Mouse (Mus musculus) cerebellum, postnatal 10 days (tissue): ENCODE data around the gene Slc12a7.
A peak's percentile ranks its signal among the peaks of the same experiment; 100 is the strongest.
"Not testable (repeated sequence)": the region's sequence is repeated elsewhere in the genome, so short reads cannot be mapped to it uniquely, and the experiment has no call there.

Experiments used
- DNase-seq, 2 experiments: peaks; one replicate each; pipeline ENCODE4 v3.0.0; 2021; ENCODE audit warnings: mixed read lengths in 2 of 2

The Slc12a7 gene

DNA sequence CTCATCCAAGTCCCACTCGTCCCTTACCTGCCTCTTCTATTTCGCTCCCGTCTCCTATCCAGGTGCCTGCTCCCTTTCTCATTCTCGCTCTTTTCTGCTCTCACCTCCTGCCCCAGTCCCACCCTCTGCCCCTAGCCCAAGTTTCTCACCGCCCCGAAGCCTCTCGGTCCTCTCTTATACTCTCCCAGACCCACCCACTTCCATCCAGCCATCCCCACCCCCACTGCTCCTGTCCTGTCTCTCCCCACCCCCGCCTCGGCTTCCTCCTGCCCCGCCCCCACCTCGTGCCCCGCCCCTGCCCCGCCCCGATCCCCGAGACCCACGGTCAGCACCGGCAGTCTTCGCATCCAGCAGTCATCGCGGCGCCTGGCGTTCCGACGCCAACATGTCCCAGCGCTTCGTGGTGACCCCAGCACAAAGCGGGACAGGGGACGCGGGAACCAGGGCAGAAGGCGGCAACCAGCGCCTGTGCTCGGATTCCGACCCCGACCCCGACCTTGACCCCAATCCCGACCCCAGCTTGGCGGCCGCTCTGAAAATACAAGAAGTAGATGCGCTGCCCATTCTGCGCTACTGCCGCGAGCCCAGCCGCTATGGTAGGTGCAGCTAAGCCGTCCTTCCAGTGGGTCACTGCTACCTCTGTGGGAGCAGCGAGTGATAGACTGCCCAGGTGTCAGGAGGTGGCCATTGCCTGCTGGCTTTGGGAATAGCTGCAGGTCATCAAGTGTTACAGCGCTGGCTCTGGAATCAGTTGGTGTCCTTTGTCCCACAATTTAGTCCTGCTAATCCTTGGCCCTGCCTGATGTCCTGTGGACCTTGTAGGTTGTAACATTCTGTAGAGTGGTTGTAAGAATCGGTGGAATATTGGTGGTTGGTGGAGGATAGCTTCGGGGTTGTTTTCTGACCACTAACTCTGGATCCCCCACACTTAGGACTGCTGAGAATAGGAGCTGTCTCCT, at the start of gene Slc12a7:
TSS of gene Slc12a7 (plus strand) at position 353 of the 959 bp plus-strand sequence.
- DNase-seq = peak; percentile 35 to 44

DNA sequence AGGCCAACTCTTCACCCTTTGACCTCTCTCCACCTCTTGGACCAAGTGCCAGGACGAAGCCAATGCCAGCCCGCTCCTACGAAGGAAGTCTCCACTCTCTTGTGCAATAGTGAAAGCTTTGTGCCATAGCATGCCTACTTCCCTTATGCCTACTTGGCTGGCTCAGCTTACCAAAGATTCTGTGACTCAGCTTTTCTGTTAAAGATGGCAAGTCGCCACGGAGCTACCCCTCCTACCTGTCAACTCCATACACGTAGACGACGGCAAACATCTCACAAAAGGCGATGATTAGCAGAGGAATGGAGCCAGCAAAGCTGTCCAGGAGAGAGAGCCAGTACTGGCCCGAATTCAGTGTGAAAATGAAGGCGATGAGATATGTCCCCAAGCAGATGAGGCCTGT, 49.2 kb upstream of the Slc12a7 start:
- peak; percentile 55 to 60 for DNase-seq

DNA sequence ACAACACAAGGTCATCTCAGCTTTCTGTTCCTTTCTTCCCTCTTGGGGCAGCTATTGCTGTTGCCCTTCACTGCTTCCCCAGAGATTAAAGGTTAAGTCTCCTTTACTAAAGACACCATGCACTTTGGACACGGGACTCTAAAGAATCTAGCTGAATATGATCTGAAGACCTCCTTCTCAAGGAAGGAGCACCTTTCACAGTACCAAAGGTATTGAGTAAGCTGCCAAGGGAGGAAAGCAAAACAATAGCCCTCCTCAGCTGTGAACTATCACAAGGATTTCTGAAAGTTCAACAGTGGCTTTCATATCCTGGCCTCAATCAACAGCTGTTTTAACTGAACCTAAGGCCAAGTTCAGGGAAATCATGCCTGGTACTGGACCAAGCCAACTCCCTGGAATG, 48.5 kb upstream of the Slc12a7 start:
- DNase-seq = no peak

DNA sequence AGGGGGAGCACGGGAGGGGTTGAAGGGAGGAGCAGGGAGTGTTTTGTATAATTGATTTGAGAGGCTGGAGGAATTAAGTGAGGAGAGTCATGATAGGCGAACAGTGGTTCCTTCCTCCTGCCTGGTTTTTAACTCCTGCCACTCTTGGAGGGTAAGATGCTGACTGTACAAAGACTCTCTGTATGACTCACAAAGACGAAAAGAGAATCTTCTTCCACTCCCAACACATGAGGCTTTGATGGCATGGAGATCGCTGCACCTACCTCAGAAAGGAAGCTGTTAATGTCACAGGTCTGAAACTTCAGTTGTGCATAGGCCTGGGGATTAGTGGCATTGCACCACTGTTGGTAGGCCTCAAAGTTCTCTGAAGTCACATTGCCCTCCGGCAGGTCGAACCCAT, 47.4 kb upstream of the Slc12a7 start:
- no peak for DNase-seq

DNA sequence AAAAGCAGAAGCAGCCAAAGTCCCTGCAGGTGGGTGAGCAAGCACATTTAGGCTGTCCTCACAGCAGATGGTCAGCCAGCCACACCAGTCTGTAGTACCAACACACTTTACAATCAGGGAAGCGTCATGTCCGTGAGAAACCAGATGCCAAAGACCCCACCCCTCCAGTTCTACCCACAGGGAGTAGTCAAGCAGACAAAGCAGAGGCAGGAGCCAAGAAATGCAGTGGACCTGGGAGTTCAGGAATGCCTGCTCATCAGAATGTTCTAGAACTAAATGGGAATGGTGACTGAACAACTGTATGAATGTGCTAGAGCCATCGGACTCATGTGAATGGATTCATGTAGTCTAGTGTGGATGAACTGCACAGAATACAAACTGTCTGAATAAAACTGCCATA, 45.3 kb upstream of the Slc12a7 start:
- DNase-seq = no peak

DNA sequence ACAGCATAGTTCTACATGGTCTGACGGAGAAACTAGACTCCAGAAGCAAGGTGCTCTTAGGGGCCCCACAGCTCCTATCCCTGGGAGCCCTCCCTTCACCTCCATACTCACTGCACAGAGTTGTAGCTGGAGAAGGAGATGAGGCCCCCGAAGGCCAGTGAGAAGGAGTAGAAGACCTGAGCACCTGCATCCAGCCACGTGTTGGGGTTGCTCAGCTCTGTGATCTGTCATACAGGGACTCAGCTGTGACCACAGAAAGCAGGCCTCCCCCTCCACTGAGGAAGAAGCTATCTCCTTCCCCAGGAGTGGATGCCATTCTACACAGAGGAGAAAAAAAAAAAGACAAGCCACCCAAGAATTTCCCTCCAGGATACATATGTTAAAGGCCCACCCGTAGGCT, 44.0 kb upstream of the Slc12a7 start:
- DNase-seq = no peak

DNA sequence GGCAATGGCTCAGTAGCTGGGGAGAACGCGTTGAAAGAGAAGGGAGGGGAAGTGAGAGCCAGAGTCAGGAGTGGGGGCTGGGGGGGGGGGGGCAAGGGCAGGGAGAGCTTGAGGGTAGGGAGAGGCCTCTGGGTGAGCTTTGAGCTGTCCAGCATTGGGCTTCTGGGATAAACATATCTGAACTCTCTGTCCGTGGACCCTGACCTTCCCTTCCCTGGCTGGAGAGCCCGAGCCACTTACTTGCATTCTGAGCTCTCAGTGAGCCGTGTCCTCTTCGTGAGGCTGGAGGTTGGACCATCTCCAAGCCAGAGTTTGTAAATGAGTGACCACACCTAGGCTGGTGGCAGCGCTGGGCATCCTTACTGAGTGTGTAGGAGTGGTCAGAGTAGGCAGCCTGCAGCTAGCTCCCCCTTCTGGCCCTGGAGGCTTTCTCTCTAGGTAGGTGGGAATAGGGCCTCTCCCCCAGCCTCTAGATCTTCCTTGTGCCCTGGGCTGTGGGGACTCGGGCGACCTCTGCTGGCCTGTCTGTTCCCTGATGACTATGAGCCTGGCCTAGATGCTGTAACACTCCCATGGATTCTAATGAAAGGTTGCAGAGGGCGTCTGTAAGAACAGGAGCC, 40.5 kb upstream of the Slc12a7 start:
- peak; percentile 85 for DNase-seq

DNA sequence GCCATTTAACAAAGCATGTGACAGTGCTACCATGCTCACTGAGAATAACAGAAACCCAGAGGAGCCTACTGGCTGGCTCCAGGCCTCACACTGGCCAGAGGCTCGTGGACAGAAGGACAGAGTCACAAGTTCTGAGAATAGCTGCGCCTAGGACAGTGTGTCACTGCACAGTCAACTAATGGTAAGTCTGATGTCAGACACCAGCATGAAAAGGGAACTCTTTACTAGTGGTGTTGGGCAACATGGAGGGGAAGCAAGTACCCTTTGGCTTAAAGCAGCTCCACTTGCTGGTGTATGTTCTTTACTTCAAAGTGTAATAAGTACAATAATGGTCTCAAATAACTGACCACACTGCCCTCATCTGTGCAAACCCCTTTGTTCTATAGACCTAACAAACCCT, 39.6 kb upstream of the Slc12a7 start:
- no peak for DNase-seq

DNA sequence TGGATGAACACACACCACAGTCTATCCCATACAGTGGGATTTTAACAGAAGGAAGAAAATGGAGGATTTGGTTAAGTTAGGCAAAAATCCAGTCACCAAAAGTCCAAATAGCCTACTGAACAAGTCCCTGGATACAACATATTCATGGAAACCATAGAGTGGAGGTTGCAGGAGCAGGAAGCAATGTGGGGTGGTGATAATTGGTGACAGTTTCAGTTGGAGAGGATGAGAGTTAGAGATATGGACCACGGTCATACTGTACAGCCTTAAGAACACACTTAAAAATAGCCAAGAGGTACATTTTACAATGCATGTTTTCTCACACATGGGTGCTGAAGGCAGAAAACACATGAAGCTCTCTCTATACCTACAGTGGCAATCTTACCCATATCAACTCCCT, 37.9 kb upstream of the Slc12a7 start:
- DNase-seq = no peak

DNA sequence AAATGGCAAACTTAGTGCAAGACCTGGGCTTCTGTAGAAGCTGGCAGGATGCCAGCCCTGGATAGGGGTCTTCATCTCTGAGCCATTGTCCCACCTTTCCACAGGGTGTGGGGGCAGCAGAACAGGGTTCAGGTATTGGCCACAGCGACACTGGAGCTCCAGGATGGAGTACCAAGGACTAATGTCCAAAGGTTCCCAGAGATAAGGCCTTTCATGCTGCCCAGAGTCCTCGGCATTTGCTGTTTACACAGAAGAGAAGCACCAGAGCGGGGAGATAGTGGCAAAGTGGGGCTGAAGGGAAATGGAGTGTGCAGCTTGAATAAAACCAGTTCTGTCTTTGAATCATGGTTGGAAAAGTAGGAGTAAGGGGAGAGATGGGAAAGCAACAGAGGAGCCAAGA, 36.4 kb upstream of the Slc12a7 start:
- no peak for DNase-seq

DNA sequence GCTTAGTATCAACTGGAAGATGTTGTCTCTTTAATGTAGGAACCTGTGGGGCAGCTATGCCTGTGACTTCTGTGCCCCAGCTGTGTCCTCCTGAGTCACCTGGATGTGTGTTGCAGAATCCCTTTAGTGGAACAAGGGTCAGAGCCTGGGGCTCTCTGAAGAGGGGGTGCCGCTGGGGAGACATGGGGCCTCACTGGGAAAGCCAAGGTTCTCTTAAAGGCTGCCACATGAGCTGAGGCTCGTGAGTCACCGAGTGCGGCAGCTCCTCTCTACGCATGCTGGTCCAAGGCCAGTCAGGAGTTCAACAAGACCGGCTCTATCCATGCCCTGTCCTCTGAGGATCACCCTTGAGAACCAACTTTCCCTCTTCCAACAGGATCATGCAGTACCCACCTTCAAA, 33.2 kb upstream of the Slc12a7 start:
- DNase-seq = no peak

DNA sequence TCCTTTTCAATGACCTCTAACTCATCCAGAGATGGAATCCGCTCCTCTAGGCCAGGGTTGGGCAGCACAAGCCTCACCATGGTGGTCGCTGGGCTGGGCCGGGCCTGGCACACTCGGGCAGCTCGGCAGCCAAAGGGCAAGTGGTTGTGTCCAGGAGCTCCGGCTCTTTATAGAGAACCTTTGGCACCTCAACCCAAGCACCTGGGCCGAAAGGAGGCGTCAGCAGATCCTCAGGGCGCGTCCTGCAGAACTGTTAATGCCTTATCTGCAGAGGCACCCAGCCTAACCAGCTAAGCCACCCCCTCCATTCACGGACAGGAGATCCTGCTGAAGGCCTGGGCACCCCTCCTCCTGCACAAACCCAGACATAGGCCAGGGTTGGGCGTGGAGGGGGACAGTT, 32.3 kb upstream of the Slc12a7 start:
- peak; percentile 29 to 34 for DNase-seq

DNA sequence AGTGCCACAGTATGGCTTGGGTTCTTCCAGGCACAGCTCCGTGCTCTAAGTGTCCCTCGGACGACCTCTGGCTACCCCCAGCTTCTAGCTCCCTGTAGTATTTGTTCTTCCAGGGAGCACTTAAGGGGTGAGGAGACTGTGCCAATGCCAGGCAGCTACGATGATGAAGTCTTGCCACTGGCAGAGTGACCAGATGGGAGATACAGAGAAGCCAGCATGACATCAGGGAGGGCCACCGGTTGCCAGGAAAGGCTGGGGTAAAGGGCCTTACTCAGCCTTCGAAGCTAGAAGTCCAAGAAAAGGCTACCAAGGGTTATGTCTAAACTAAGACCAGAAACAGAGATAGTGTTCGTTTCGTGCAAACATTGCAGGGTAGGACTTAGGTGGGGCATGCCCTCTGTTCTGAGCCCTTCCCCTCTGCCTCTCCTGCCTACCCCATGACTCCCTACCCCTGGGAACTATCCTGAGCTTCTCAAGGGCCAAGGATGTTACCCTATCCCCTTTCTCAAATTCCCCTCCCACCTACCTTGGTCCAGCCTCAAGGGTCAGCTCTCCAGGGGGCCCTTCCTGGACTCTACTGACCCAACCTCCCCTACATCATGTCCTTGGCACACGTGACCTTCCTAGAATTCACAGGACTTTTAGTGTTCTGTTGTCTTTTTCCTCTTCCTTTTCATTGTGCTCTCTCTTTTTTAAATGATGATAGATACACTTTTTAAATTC, 31.6 kb upstream of the Slc12a7 start:
- DNase-seq = peak; percentile 71 to 79

DNA sequence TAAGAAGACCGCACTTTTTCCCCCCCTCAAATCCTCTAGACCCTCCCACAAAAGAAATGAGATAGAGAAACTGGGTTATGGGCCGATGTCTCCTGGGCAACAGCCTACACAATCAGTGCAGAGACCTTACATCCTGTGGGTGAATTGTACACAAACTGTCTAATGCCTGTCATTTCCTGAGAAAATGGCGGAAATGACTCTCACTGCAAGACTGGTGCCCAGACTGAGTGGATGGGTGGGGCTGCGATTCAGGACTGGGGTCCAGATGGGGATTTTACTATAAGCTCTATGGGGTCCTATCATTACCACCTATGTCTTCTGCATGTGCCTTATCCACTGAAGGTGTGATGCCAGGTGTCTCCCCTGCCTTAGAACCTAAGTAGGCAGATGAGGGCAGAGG, 30.1 kb upstream of the Slc12a7 start:
- no peak for DNase-seq

DNA sequence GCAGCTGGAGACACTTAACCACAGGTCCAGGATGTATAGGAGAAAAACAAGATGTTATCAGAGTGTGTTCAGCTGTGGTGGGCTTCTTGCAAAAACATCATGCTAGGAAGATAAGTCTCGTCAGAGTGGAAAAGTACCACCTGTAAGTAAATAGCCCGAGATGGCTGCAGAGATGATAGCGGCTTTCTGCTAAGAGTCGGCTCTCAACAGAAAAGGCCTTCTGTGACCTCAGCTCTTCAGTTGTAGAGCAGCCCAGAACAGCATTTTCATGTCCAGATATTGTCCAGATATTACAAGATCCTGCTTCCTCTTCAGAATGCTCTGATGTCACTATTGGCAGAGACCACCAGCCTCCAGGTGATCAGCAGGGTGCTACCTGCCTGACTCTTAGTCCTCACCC, 29.4 kb upstream of the Slc12a7 start:
- DNase-seq = not testable (repeated sequence)

DNA sequence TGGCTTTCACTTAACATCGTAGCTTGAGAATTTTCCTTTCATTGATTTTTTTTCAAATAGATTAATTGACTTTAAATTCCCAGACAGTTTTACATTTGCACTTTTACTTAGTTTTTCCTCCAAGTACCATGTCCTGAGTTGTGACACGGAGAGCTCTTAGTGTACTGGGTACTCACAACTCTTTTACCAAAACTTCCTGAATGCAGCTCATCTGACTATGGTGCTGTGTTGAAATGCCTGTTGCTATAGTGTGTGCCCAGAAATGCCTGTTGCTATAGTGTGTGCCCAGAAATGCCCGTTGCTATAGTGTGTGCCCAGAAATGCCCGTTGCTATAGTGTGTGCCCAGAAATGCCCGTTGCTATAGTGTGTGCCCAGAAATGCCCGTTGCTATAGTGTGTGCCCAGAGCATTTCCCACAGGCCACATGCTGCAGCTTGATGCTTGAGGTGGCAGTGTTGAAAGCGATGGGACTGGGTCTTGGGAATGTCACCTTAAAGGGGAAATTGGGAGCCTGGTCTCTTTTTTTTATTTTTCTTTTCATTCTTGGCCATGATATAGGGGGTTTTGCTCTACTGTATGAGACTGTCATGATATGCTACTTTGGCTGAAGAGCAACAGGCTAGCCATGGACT, 28.1 kb upstream of the Slc12a7 start, which contains the start of gene Slc6a19:
TSS of gene Slc6a19 (minus strand) at position 172 of the 632 bp plus-strand sequence.
- no peak for DNase-seq

DNA sequence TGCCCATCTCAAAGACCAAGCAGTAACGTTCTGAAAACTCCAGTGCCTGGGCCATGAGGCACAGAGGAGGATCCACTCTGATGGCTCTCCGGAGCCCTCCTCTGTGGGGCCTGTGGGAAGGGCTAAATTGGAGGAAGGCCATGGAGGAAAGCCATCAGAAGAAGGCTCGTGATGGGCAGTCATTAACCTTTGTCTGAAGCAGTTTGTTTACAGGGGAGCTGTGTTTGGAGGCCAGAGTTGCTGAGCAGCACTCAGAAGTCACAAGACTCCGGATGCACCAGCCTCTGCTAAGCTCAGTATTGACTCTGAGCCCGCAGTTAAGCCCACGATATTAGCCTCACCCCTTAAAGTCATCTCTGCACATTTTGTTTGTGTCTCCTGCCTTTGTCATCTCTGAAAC, 23.4 kb upstream of the Slc12a7 start:
- no peak for DNase-seq

DNA sequence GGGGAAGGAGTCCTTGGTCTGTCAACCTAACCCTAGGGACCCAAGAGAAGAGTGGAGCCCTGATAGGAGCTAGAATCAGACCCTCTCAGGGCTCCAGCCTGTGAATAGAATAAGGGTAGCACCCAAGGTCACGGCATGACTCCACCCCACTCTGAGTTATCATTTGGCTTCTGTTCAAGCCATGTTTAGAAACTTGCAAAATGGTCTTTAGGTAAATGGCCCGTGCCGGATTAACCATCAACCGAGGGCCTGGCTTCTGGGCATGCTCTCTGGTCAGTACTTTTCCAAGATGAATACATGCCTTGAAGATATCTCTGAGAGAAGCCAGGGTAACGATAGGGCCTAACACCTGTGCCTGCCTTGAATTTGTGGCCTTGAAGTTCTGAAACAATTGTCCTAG, 21.7 kb upstream of the Slc12a7 start:
- no peak for DNase-seq

DNA sequence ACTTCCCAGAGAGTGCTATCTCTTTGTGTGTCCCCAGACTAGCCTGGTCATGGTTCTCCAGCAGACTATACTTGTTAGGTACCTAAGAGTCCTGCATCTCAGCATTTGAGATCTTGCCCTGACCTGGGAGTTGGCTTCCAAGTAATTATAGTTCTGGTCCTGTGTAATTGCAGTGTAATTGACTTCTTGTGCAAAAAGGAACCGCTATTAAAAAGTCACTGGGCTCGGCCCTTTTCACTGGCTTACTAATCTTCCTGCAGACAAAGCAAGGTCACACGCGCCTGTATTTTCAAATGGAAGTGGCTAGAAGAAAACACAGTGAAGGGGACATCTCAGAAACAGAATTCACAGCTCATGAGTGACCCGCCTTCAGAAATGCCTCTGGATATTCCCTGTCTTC, 21.1 kb upstream of the Slc12a7 start:
- DNase-seq = no peak

DNA sequence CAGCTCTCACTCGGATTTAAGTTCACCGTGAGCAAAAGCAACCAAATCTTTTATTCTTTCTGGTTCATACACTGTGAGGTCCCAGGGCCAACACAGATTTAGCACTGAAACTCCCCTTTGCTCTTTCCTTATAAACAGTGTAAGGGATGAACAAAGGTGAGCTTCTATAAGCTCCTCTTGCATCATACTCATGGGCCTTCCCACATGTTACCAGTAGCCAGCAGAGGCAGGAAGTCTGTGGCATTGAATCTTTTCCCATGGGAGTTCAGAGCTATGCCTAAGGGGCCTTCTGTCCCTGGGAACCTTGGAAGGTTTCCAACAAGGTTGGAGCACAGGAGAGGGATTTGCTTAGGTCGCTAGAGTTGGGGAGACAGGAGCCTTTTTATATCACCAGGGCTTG, 20.7 kb upstream of the Slc12a7 start:
- no peak for DNase-seq

DNA sequence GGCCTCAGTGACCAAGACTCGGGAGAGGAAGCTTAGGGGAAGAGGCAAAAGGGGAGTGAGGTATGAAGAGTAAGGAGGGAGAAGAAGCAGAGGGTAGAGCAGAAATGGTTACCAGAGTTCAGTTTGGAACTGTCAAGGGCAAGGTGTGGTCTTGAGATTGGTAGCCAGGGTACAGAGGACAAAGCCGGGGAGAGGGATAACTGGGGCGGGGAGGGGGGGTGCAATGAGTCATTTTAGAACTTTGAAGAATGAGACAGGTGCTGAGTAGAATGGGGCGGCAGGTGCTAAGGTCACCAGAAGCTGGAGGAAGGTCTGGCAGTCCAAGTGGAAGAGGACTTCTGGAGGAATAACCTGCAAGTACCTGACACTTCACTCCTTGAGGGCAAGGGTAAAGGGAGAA, 19.7 kb upstream of the Slc12a7 start:
- no peak for DNase-seq

DNA sequence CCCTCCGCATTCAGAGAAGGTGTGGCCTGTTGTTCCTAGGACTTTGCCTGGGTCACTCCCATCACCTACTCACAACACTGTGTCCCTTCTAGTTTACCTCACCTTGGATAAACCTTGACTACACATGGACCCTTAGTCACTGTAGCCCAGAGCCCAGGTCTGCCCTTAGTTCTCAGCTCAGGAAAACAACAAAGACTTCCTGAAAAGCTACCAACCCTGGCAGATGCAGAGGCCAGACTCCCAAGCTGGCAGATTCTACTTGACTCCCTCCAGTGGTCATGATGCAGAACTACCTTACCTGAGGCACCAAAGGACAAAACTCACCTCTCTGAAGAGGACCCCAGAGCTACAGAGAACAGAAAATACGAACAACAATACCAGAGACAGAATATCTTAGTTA, 18.9 kb upstream of the Slc12a7 start:
- DNase-seq = peak; percentile 36 to 51

DNA sequence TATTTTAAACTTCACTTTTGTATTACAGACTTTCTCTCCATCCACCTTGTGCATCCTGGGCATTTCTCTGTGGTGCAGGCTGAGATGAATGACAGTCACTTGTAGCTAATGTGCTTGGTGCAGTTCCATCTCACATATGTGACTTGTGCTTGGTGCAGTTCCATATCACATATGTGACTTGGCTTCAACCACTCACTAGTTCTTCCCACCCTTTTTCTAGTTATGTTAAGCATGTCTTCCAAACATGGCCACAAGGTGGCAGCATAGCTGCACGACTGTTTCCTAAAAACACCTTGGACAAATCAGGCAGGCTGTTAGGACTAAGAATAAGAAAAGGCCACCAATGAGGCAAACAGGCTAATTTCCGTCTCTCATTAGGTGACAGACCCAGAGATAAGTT, 14.7 kb upstream of the Slc12a7 start:
- peak; percentile 90 to 93 for DNase-seq
